Mouse (Mus musculus): ENCODE data around the gene Ubqln4. TPM values are rescaled to one million over a fixed set of nuclear protein-coding genes. Genes with fewer than 3 reads are reported as not detected.
A peak's percentile ranks its signal among the peaks of the same experiment; 100 is the strongest.
"Not testable (repeated sequence)": the region's sequence is repeated elsewhere in the genome, so short reads cannot be mapped to it uniquely, and the experiment has no call there.

The Ubqln4 gene
- total RNA-seq, 2 experiments from 2014 or later = 56.5 to 57.2 TPM

DNA sequence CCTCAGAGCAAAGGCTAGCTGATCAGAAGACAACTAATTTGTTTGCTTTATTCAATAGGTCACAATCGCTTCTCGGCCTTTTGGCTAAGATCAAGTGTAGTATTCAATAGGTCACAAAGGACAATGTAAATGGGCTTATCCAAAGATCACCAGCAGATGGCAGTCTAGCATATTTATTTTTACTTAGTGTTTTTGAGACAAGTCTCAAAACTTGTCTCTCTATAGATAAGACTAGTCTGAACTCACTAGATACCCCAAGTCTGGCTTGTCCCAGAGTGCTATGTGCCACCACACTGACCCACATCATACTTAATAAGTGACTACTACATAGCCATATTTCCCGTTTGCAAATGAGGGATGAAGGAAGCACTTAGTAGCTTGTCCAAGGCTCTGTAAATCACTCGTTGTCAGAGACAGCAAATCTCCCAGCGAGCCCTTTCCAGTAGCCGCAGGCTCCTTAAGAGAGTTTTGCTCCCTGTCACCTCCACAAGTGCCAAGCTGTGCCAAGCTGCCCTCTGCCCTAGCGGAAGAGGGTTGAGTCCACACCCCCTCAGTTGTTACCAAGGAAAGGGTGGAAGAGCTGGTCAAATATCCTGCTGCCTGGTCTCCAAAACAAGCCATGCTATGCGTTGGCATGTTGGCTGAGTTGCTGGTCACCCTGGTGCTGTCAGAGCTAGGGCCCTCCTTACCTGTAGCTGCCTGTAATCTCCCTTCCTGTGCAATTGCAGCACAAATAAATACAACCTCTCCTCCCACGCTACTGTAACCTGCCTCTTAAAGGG, 38.6 kb downstream of the Ubqln4 start:
- peak; percentile 55 to 79 for DNase-seq
- intact Hi-C loops (cut with DNase I) = loop anchor here (5.0 kb wide), 2 partner anchors 50 to 145 kb away; no protein-coding TSS in a partner anchor

DNA sequence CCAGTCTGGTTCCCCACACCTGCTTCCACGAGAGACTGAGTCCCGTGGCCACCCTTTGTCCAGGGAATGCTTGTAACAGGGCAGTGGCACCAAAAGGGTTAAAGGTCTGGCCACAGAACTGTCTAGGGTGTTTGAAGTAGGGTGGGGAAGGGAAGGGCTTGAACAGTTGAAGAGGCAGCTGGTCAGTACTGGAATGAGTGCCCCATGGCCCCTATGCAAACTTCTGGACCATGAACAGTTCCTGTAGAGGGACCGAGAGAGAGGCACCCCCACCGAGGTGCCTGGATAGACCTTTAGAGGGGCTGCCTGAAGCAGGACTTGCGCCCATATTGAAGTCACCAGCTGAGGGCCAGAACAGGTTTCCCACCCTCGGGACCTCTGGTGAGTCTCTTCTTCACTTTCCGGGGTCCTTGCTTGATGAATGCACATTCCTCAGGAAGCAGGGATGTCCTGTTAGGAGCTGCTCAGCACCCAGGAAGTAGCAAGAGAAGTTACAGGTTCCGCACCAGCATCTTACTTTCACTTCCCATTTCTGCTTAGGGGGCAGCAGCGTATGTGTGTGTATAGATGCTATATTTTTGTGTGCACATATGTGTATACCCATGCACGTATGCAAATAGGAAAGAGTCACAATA, 39.5 kb downstream of the Ubqln4 start:
- peak in 1 of 2 experiments; percentile 9 for DNase-seq
- intact Hi-C loops (cut with DNase I) = loop anchor here (5.0 kb wide), 2 partner anchors 49 to 144 kb away; no protein-coding TSS in a partner anchor

DNA sequence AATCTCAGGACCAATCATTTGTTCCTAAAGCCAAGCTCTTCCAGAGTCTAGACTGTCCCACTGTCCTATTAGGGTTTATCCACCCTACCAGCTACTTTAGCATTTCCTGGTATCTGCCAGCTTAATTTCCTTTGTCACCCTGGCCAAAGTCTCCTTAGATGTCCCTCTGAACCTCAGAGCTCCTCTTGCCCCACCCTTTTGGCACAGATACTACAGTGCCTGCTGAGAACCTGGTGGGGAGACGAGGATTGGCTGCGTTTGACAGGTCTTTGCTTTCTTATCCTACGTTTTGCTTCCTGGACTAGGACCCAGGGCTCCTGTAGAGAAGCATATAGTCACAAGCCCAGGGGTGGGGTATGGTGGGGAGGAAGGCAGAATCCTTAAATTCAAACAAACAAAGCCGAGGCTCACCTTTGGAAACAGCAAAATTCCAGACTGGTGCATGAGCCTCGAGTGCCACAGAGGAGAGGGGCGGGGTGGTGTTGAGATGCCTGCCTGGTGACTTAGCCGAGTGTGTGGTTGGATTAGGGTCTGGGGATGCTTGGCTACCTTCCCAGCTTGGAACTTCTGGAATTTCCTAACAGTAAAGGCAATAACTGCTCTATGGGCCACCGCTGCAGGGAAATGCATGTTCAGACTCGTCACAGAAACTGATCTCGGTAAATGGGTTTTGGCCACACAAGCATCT, 40.5 kb downstream of the Ubqln4 start:
- DNase-seq = no peak
- intact Hi-C loops (cut with DNase I) = loop anchor here (5.0 kb wide), 2 partner anchors 48 to 143 kb away; no protein-coding TSS in a partner anchor

DNA sequence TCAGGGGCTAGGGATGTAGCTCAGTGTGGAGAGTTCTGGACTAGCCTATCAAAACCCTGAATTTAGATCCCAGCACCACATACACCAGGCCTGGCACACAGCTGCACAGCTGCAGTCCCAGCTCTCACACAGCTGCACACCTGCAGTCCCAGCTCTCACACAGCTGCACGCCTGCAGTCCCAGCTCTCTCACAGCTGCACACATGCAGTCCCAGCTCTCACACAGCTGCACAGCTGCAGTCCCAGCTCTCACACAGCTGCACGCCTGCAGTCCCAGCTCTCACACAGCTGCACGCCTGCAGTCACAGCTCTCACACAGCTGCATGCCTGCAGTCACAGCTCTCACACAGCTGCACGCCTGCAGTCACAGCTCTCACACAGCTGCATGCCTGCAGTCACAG, 43.0 kb downstream of the Ubqln4 start:
- DNase-seq; intact Hi-C loops (cut with DNase I): not testable (repeated sequence)

DNA sequence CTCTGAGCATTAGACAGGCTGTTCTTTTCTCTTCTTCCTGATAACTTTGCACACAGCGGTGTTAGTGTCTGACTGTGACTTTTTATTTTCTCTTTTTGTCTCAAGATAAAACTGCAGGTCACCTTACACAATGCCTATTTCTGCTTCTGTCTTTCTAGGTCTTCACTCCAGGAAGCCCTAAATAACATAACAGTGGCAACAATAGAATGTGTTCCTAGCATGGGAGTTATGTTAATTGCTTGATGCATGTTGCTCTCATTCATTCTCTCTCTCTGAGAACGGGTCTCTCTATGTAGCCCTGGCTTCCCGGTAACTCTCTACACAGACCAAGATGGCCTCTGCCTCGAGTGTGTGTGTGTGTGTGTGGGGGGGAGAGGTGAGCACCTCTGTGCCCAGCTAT, 48.9 kb downstream of the Ubqln4 start:
- no peak for DNase-seq
- intact Hi-C loops (cut with DNase I) = no loop called here

DNA sequence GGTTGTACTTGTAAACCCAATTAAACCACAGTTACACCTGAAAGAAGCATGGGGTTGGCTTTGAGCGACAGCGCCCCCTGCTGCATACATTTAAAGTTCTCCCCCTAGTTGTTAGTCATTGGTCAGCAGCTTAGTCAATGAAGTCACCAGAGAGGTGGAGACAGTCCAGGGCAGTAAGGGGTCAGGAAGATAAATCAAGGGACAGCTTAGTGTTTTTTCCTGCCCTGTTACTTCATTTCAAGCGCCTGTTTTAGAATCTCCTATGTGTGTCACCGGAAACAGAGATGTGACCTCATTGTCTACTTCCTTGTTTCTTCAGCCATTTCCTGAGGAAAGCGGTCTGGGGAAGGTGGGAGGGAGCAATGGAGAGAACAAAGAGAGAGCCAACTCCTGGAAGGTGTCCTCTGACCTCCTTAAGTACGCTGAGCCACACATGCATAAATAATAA, 50.2 kb downstream of the Ubqln4 start:
- intact Hi-C loops (cut with DNase I) = no loop called here
- DNase-seq = peak; percentile 81 to 87

DNA sequence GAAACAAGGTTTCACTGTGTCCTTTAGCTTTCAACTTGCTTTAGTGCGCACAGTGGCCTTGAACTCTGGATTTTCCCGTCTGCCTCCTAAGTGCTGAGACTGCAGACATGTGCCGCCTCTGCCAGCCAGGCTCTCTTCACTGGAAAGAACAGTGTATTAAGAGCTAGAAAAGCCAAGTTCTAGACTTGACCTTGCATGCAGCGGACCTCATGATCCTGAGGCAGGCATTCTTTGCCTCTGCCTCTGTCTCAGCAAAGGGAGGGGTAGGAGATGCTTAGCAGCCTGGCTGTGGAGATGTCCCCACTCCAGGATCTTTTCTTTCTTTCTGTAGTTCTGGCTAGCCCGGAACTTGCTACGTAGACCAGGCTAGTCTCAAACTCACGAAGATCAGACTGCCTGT, 51.3 kb downstream of the Ubqln4 start:
- intact Hi-C loops (cut with DNase I) = no loop called here
- no peak for DNase-seq

DNA sequence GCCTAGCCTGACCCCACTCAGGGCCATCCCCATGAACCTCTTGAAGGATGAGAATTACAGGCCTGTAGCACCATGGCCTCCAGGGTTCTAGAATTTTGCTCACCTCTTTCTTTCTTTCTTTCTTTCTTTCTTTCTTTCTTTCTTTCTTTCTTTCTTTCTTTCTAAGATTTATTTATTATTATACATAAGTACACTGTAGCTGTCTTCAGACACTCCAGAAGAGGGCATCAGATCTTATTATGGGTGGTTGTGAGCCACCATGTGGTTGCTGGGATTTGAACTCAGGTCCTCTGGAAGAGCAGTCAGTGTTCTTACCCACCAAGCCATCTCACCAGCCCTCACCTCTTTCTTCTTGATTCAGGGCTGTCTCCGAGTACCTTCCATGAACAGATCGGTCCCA, 52.1 kb downstream of the Ubqln4 start, which contains the start of gene Arhgef2:
TSS of gene Arhgef2 (plus strand) at position 301 of the 400 bp plus-strand sequence.
- DNase-seq = not testable (repeated sequence)
- intact Hi-C loops (cut with DNase I) = loop anchor here (2.0 kb wide), 1 partner anchor 27 kb away; no protein-coding TSS in a partner anchor

DNA sequence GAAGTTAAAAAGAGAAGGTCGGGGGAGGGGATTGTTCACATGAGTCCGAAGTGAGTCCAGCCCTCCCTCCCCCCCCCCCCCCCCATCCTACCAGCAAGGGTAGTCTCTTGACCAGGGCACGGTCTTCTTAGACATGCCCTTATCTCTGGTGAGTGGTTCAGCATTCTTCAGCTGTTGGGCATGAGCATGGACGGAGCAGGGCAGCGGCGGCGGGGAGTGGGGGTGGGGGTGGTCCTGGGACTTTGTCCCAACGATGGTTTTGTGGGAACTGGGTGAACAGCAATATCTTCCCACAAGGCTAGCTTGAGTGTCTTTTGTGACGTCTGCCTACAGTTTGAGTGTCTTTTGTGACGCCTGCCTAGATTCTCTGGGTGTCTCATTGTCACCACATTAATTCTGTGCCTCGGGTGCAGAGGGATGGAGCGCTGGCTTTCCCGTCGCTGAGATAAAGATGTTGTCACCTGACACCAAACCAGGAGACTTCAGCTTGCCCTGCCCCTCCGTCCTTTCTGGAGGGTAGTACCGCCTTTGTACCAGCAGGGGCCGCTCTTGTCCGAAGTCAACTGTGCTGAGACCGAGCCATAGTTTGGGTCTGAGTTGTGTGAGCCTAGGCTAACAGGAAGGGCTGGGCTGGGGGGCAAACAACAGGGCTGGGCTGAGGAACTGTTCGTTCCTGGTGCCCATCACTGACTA, 53.7 kb downstream of the Ubqln4 start:
- intact Hi-C loops (cut with DNase I) = loop anchor here (1.0 to 2.0 kb wide), 2 partner anchors 26 to 33 kb away; no protein-coding TSS in a partner anchor
- DNase-seq = peak; percentile 94 to 96

DNA sequence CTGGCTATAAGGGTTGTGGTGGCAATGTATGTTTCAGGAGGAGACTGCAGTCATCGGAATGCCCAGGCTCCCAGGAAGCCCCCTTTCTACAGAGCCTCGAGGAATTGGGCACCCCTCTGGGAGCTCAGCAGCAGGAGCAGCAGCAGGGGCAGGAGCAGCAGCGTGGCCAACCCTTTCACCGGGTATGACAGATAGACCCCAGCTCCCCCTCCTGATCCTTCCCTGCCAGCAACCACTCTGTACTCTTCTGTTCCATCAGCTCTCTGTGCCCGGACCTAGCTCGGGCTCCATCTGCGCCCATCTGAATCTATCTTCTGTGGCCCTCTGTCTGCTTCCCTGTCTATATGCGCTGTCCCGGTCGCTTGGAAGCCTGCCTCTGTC, 54.2 kb downstream of the Ubqln4 start:
- intact Hi-C loops (cut with DNase I) = loop anchor here (1.0 to 2.0 kb wide), 3 partner anchors 17 to 33 kb away; no protein-coding TSS in a partner anchor
- no peak for DNase-seq

DNA sequence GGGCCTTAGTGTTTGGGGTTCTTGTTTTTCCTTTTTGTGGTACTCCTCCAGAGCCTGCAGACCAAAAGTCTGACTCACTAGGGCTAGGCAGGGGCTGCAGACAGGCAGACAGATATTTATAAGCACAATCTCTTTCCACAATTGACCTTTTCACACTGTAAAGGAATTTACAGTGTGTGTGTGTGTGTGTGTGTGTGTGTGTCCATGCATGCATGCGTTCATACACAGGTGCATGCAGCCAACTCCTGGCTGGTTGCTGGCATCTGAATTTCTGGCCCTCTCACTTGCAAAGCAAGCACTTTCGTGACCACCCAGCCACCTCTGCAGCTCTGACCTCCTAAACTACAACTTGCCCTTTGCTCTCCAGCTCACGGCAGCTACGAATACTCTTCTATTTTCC, 55.5 kb downstream of the Ubqln4 start:
- intact Hi-C loops (cut with DNase I) = loop anchor here (2.0 kb wide), 1 partner anchor 16 kb away; no protein-coding TSS in a partner anchor

DNA sequence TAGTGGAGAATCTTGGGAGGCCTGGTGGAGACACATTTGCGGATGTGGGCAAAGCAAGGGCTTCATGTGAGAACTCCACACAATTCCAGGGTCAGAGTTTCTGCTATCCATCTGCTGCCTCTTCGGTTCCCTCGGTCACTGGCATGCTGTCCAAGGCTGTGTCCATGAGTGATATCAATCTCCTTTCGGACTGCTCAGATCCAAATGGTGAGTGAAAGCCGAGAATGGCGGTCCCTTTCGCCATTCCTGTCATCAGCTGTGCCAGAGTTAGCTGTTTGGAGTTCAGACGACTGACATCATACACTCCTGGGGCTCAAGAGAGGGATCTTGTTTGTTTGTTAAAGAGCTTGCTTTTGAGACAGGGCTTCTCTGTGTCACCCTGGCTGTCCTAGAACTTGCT, 60.9 kb downstream of the Ubqln4 start:
- DNase-seq = no peak
- intact Hi-C loops (cut with DNase I) = no loop called here

More for the DNA sequence above, 55.5 kb downstream of the Ubqln4 start:
- DNase-seq = no peak

DNA sequence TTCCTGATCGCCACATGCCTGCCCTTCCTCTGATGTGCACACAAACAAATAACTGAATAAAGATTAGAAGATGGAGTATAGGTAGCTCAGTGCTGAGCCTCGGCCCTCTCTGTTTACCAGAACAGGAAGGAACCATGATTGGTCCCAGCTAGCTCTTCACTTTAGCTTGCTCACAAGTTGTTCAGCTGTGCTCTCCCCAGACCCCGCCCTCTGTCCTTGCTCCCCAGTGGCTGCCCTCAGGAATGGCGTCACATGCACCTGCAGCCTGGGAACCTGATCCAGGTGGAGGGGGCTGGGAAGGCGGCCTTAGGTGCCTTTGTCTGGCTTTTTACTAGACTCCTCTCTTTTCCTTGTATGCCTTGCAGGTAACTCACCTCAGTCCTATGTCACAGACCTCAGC, 61.6 kb downstream of the Ubqln4 start:
- DNase-seq = no peak
- intact Hi-C loops (cut with DNase I) = no loop called here

DNA sequence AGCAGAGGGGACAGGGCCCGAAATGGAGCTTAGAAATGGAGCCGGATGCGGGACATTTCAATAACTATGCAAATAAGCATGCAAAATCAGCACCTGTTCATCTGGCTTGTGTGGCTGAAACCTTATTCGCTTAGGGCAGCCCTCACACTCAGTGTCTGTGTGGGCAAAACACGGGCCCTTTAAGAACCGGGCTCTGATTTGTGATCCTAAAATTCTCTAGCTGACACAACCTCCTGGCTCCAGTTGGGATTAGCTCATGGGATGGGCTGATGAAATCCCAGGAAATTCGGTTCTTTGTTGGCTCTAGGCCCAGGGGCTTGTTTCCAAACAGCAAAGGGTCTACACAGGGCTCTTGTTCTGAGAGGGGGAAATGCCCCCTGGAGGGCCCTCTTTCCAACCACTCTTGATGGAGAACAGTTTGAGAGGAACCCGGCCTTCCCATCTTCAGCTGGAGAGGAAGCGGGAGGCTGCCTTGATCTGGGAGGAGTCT, 62.4 kb downstream of the Ubqln4 start:
- peak; percentile 90 for DNase-seq
- intact Hi-C loops (cut with DNase I) = no loop called here

DNA sequence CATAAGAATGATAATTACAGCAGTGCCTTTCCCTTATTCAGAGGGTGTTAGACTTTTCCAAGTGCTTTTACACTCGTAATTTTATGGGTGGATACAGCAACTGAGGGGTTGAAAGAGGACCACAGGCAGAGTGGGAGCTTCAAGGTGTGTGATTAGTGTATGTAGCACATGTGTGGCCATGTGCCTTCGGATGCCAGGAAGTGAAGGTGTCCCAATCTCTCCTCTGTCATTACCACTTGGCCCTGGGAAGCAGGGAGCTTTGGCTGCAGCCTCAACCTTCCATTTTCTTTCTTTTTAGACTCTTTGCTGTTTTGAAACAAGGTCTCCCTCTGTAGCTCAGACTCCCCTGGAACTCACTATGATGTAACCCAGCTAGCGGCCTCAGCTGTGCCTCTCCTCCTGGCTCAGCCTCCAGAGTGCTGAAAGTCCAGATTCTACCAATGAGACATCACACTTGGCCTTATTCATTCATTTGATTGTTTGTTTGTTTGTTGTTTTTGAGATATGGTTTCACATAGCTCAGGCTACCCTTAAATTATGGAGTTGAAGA, 63.5 kb downstream of the Ubqln4 start:
- intact Hi-C loops (cut with DNase I) = no loop called here
- DNase-seq = no peak

DNA sequence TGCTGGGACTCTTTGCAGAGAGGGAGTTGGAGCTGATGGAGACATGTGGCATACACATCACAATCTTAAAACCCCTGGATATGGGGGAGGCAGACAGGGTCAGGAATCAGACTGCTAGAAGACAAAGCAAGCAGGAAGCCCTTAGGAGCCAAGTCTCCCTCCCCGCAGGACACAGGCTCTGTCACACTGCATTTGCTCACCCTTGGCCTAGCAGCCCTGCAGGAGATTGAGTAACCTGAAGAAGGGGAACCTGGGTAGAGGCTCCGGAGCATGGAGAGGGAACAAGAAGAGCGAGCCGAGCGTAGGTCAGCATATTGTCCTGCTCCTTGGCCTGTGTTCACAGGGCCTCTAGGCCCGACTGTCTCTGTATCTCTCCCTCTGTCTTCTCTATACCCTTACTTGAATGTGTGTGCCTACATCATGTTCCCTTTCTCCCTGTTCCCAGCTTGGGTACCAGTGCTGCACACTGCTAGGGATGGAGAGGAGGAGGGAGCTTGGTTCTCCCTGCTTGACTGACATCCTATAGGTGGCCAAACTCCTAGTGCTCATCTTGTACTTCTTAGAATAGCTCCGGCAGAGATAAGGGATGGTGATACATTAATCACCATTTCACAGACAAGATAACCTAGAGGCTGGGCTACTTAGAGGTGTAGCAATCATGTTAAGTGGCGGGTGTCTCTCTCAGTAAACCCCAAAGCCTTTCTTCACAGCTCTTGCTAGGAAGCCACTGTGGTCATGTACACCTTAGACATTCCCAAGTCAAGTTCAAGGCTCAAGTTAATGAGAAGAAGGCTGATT, 64.7 kb downstream of the Ubqln4 start:
- intact Hi-C loops (cut with DNase I) = no loop called here
- DNase-seq = peak; percentile 51 to 55

Data from heart, postnatal 10 days (tissue).